Mouse (Mus musculus) ovary, postnatal 36 days (tissue): ENCODE data around the gene Car10.

Experiments
- DNase-seq: peaks from one replicate; pipeline ENCODE4 v3.0.0; 2022; ENCODE audit warnings: low spot score, mixed read lengths

The Car10 gene

DNA sequence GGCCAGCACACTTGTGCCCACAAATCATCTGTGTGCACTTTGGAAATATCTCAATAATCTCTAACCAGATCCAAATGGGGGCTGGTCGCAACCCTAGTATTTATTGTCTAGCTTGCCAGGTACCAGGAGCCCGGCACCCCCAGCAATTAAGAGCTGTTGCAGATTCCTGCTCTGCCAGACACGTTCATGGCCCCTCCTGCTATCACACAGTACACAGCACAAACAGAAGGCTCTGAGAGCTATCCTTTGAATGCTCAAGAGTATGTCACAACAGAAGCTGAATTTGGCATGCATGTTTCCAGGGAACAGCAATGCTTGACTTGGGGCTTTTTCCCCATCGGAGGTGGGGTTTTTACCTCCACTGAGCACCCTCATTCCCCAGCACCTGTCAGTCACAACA, 483.5 kb downstream of the Car10 start:
- no peak for DNase-seq

DNA sequence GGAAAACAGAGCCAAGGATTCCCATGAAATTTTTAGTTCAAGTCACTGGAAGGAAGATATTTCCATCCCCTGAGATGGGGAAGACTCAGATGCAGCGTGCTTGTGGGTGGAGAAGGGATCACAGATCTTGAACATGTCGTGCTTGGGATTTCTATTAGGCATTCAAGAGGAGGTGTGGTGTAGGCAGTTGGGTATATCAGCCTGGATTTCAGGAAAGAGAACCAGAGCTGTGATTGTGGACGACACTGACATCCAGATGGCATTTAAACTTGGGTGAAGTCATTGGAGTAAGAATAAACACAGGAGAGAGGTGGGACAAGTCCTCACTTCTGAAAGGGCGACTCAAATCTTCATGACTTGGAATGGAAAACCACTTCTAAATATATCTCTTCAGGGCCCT, 490.0 kb downstream of the Car10 start:
- DNase-seq = no peak

DNA sequence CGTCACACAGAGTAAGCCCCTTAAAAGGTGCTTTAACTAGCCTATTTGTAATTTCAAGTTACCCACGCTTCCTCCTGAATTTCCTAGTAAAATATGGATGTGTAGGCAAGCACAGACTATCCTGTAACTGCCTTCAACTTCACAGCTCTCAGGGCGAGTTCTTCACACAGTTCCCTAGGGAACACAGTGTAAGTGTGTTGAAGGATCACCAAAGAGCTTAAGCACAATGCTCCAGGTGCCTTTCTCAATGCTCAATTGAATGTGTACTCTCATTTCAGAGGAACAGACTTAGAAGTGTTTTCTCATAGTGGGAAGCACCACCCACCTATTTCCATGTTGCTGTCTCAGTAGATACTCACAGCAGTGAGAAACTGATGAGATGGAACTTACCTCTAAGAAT, 492.8 kb downstream of the Car10 start:
- no peak for DNase-seq

DNA sequence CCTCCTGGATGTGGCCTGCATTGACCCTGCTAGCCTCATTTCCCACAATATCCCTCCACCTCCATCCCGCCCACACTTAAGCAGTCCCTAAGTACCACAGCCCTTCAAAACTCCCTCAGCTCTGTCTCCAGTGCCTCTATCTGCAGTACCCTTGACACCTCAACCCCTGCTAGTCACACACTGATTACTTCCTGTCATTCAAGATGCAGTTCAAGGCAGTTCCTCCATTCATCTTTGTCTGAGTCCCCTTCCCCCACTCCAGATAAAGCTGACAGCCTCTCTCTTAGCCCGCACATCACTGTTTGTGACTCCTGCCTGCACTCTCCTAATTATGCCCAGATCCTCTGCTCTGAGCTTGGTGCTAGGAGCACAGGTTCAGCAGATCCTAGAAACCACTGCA, 496.2 kb downstream of the Car10 start:
- no peak for DNase-seq

DNA sequence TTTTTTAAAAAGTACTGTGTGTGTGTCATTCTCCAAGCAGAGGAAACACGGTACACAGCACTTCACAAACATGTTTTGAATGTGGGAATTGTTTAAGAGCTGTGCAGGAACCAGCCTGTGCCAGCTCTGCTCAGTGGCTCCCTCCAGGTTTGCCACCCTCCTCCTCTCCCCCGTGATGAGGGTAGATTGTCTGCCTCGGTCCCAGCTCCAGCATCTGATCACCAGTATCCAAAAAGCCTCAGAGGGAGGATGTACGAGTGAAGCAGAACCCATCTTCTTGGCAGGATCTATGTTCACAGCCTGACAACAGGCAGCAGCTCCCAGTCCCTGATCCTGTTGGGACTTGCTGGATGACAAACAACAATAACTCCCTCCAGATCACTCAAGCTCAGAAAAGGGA, 500.3 kb downstream of the Car10 start:
- no peak for DNase-seq

DNA sequence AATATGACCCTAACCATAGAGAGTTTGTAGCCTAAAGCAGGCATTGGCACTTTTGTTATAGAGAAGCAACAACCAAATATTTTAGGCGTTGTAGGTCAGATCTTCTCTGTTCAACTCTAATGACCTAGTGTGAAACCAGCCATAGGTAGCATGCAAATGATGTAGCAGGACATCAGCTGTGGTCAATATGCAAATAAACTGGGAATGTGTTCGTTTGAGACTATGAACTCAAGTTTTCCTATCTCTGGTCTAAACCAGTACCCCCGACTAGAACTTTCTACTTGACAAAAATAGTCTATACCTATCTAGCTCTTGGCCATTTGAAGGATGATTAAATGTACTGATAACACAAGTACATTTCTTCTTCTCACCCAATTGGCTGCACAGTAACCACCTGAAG, 501.9 kb downstream of the Car10 start:
- DNase-seq = no peak

DNA sequence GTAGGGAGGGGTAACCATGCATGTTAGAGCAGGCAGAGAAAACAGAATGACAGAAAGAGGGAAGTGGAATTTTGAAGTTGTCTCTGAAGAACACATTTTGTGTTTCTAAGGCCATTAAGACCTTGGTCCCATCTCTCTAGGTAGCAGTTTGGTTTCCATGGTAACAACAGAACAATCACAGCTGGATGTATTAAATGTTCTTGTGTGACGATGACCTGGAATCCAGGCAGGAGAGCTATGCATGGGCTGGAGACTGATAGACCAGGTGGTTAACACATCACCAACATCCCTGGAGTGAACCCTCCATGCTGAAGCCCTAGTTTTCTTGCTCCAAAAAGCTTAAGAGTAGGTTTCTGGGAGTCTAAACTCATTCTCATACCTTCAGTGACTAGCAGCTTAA, 505.7 kb downstream of the Car10 start:
- no peak for DNase-seq

DNA sequence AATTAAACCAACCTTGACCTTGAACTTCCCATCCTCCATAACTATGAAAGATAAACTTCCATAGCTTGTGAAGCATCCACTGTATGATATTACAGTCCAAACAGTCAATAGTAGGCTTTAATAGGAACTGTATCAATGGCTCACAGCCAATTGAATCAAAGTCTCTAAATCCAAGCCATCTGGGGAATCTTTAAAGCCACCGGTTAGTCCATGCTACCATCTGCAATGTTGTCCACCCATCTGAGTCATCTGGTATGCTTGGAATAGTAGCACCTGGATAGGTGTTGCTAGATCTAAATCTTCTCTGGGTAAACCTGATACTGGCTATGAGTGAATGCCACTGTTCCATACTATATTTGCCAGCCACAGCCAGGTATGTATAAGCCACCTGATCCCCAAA, 509.3 kb downstream of the Car10 start:
- DNase-seq = no peak

DNA sequence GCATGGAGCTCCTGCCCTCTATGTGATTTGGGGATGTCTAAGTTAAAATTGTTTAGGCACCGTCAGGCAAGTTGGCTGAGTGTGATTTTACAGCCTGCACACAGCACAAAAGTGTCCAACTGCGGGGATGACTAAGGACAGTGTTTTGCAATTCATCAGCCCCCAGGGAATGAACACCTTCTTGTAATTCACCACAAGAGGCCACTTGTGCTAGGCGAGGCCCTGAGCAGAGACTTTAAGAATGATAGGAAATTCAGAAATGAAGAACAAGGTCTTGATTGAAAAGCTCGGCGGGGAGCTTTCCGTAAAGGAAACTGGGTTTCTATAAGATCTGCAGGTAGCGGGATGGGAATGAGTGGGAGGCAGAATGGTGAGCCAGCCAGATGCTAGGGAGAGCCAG, 510.9 kb downstream of the Car10 start:
- no peak for DNase-seq

DNA sequence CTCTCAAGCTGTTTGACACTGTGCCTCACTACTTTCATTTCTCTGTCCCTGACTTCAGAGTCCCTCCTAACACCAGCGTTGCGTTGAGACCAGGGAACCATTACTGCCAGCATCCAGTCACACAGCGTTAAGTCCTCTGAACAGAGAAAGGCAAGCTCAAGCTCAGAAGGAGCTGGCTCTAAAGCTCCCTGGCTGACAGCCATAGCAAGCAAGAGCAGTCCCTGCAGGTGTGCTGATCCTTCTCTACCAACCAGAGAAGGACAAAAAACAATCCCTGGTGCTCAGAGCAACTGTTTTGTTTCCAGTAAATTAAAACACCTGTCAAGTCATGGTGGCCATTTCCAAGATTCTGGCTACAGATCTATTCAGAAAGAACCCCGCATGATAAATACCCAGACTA, 514.2 kb downstream of the Car10 start:
- no peak for DNase-seq

DNA sequence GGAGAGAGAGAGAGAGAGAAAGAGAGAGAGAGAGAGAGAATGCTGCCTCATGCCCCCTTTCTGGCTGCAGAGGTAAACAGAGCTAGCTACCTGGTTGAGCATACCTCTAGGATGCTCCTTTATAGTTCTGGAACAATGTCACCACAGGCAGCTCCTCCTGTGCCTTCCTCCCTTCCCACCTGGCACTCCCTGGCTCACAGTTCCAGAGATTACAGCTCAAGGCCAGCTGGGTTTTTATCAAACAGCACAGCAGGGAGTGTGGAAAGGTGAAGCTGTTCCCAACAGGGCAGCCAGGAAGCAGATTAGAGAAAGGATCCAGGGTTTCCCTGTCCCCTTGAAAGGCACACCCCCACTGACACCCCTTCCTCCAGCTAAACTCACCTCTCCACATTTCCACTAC, 517.0 kb downstream of the Car10 start:
- no peak for DNase-seq

DNA sequence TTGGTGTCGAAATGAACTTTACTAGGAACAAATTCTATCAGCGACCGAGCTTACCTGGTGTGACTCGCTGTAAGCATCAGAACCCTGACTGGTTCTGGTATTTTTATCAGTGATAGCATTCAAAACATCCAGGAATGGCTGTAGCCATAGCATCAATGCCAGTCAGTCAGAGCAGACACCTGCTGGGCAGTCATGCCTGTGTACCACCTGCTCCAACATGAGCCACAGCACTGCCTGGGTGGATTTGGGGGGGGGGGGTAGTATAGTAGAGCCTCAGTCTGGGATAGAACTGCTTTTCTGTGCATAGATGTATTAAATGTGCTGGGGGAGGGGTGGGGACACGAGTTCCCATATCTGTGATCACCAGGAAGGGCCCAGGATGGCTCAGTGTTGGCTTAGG, 525.8 kb downstream of the Car10 start:
- DNase-seq = no peak

DNA sequence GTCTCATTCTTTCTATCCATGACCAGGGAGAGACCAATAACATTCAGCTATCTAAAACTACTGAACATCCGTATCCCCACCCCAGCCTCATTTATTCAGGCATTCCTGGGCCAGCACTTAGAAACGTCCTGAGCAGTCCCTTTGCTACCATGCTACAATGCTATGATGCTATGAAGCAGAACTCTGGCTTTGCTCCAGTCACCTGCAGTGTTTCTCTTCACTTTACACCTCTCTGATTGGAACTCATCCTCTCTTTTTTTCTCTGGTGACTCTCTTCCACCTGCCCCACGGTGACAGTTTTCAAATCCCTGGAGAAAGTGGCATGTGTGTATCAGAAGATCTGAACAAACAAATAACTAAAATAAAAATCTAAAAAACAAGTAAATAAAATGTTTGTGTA, 541.6 kb downstream of the Car10 start:
- no peak for DNase-seq

DNA sequence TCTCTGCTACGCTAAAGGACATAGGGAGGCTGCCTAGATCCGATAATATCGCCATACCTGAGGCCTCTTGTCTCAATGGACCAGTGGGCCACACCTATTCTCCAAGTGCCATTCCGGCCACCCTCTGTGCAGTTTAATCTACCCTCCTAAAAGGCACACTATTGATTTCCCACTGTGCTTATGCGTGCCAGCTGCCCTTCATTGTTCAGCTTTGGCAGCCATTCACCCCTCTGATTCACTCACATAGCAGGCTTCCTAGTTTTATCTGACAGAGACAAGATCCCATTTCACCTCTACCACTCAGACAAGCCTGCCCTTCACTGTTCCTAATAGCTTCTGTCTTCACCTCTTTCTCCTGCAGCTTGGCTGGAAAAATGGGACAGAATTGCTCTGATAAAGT, 543.1 kb downstream of the Car10 start:
- DNase-seq = no peak

DNA sequence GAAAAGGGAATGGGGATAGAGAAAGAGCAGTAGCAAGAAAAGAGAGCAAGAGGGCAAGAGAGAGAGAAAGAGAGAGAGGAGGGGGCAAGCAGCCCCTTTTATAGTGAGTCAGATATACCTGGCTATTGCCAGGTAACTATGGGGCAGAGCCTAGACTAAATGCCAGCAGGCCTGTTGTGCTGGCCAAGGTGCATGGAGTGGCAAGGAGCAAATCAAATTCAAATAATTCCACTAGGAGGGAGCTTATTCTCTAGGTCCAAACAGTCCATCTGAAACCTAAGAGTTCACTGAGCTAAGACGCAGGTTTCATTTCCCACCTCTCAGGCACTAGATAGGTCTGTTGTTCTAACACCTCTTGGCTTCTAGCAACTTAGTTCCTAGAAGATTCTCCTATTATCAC, 544.5 kb downstream of the Car10 start:
- no peak for DNase-seq

DNA sequence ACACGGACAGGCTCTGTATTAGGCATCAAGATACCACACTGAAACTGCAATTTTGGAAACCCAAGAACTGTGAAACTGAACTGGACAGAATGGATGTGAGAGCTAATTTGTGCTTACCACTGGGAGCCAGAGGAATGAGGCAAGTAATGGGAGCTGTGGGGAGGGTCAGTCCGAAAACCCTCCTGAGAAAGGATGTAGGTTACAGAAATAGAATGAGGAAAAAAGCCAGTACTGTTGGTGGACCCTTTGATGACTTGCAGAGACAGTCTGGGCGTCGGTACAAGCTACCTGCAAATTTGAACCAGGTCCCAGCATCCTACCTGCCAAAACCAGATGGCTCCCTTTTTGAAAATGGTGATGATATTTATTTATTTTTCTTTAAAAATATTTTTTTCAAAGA, 545.2 kb downstream of the Car10 start:
- no peak for DNase-seq

DNA sequence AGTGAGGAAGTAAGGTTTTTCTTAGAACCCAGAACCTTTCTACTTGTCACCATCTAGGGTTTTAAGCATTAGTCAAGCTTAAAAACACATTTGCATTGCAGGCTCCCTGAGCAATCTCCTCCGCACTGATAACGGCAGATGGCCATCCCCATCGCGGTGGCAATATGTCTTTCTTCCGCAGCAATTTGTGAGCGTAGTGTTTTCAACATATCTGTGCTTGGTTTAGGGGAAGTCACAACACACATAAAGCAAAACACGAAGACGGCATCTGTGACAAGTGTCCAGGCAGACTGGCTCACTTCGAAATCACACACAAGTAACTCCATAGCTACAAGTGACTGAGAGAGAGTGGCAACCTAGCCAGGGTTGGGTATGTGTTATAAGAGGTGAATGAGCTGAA, 545.6 kb downstream of the Car10 start:
- no peak for DNase-seq

DNA sequence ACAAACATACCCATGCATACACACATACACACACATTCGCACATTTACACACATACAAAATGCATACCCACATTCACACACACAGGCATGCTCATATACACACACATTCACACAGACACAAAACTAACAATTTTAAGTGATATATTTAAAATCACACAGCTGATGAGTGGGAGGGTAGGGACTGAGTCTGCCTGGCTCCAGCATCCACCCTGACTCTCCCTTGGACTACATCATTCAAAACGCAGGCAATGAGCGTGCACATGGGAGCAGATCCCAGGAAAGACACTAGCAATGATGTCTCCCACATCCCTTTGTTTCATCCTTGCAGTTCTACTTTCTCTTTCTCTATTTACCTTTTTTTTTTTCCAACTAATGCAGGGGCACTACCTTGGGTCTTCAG, 548.4 kb downstream of the Car10 start:
- no peak for DNase-seq
